Mouse (Mus musculus) cerebellum, adult 2 months (tissue): ENCODE results near the gene Prdm11.

Source experiments
- CTCF ChIP-seq: fragments of 200-500 bp; IDR thresholded peaks from 2 replicates; pipeline ENCODE4 v1.5.1; 2011; ENCODE audit warnings: low read depth, mild to moderate bottlenecking, control low read depth, low read length, moderate library complexity, borderline replicate concordance; ENCODE audit not compliant: insufficient read depth
- POLR2A ChIP-seq: fragments of 200-500 bp; IDR thresholded peaks from 2 replicates; pipeline ENCODE4 v1.6.1; 2011; ENCODE audit warnings: low read length, control low read depth, borderline replicate concordance; ENCODE audit not compliant: insufficient read depth

DNA sequence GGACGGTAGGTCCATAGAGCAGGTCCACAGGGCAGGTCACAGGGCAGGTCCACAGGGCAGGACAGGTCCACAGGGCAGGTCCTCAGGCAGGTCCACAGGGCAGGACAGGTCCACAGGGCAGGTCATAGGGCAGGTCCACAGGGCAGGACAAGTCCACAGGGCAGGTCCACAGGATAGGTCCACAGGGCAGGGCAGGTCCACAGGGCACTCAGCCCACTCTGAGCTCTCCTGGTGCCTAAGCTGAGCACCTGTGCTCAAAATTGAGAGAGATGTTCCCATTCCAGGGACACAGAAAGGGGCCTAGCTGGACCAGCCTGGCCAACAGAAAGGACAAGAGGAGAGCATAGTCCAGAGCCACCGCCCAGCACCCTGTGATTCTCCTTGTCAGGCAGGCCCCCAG is 46.4 kb upstream of the Prdm11 start:
- TF ChIP-seq CTCF (no peak), POLR2A (no peak)
